Mouse (Mus musculus) adrenal gland, postnatal 14 days (tissue): ENCODE results near the gene Gm20547. TPM values are rescaled to one million over a fixed set of nuclear protein-coding genes. Genes with fewer than 3 reads are reported as not detected.
"Not testable (repeated sequence)": the region's sequence is repeated elsewhere in the genome, so short reads cannot be mapped to it uniquely, and the experiment has no call there.

ENCODE experiments used
- DNase-seq: peaks from one replicate; pipeline ENCODE4 v3.0.0; 2021; ENCODE audit warnings: mixed read lengths
- long read RNA-seq, 2 experiments: library from polyadenylated mRNA; stranded (forward); transcript quantifications; one replicate each; pipeline ENCODE4 v2.0.0; 2021
- total RNA-seq: library from RNA; stranded (reverse); gene quantifications from 2 replicates; pipeline ENCODE4 v1.2.3, GENCODE M21; 2021

The Gm20547 gene
- not detected in 2 replicates for total RNA-seq
- long read RNA-seq, experiment 1, partial matches to known transcripts, result 1 of 2 reads
- long read RNA-seq, experiment 1, other reads (novel, unspliced or antisense), result 1 of 2 reads
- long read RNA-seq, experiment 2, partial matches to known transcripts, result 15 of 15 reads
- long read RNA-seq, experiment 2, other reads (novel, unspliced or antisense), result 0 of 15 reads

DNA sequence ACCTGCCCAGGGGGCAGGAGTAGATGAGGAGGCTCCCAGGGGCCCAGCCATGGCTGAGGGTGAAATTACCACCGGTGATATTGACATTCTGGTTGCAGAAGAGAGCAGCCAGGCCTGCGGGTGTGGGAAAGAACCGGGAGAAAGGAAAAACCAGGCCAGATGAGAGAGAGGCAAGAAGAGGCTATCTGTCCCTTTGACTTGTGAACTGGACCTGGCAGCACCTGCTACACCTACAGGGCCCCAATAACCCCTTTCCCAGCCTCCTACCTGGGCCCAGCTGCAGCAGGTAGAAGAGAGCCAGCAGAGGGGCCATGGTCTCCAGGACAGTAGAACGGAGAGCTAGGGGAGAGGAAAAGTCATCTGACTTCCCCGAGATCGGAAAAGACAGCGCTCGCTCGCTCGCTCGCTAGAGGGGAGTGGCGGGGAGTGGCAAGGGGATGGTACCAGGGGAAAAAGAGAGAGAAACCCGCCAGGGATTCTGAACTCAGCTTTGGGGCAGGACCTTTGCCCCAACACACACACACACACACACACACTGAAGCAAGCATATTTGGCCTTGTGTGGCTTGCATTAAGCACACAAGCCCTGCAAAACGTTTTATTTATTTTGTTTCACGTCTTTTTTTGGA, at the start of gene Gm20547:
TSS of gene Gm20547 (minus strand) at position 360 of the 628 bp plus-strand sequence.
- DNase-seq, result peak; percentile 42

DNA sequence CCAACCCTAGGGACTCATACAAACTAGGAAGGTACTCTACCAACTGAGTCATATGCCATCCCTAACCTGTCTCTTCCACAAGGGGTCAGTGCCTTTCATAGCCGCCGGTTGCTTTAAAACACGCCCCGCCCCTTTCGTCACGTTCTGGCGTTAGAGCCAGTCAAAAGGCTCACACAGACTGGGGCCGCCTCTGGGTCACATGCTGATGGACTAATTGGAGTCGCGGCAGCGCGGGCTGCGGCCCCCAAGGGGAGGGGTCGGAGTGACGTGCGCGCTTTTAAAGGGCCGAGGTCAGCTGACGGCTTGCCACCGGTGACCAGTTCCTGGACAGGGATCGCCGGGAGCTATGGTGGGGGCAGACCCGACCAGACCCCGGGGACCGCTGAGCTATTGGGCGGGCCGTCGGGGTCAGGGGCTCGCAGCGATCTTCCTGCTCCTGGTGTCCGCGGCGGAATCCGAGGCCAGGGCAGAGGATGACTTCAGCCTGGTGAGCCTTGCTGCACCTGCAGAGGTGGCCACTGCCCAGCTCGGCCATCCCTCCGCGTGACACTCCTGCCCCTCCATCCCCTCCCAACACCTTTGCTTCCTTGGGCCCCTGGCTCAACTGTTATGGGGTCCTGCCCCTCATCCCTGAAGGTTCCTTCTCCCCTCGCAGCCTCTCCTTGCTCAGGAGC, 49.4 kb upstream of the Gm20547 start, which contains the start of gene Neu1:
TSS of gene Neu1 (plus strand) at position 193 of the 674 bp plus-strand sequence.
- peak; percentile 99 for DNase-seq

DNA sequence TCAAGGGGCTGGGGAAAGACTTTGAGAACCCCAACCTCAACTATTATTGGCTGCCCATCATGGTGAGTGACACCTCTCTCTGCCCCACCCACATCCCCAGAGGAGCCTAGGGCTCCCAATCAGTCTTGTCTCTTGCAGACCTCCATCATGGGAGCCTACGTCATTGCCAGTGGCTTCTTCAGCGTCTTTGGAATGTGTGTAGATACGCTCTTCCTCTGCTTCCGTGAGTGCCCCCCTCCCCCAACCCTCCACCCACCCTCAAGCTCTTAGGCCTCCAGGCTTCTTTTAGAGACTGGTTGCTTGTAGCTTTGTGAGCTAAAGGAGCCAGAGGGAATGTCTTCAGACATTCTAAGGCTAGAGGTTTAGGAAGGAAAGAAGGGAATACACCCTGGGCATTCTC, 47.0 kb upstream of the Gm20547 start:
- no peak for DNase-seq

DNA sequence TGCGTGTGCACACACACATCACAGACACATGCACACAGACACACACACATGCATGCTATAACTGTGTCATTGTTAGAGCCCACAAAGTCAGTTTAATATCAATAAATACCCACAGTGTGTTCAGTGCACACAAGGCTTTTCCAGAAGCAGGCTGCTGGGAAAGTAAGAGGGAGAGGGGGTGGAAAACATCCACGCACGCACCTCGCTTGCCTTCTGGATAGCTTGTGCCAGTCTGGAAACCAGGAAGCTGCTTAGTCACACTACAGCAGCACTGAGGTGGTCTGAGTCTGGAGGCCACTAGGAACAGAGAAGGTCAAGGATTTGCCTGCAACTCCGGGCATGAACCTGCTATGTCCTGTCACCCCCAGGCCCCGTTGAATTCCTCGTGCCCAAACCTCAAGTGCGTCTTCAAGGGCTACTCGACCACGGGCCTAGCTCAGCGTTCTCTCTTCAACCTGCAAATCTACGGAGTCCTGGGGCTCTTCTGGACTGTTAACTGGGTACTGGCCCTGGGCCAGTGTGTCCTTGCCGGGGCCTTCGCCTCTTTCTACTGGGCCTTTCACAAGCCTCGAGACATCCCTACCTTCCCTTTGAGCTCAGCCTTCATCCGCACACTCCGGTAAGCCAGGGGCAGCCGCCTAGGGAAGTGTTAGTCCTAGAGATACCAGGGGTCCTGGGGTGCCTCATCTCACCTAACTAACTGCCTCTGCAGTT, 45.6 kb upstream of the Gm20547 start:
- DNase-seq, result peak; percentile 73

DNA sequence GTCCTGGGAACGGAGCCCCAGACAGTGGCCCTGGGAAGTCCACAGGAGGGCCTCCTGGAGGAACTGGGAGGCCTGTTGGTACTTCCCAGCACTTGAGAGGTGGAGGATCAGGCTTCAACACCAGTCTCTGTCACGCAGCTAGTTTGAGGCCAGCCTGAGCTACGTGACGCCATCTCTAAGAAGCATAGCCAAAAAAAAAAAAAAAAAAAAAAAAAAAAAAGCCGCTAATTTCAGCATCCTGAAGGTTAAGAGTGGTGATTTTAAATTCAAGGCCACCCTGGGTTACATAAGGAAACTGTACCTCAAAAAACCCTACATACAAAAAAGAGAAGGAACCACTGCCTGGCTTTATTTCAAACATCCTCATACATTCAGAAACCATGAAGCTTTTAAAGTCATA, 42.4 kb upstream of the Gm20547 start:
- no peak for DNase-seq

DNA sequence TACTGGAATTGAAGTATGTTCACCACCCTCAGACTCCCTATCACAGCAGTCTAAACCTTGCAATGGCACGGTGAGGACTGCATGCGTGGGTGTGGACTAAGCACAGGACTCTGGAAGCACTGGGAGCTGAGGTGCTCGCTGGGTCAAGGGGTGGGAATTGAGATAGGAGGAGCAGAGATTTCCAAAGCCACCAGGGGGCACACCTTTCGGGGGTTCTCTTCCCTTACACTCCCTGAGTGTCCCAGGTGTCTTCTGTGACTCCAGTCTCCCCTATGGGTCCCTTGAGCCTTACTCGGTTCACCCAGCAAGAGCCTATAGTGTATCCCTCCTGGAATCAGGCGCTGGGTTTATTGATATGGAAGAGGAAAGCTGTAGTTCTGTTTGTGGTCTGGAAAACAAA, 41.1 kb upstream of the Gm20547 start:
- DNase-seq, result peak; percentile 31

DNA sequence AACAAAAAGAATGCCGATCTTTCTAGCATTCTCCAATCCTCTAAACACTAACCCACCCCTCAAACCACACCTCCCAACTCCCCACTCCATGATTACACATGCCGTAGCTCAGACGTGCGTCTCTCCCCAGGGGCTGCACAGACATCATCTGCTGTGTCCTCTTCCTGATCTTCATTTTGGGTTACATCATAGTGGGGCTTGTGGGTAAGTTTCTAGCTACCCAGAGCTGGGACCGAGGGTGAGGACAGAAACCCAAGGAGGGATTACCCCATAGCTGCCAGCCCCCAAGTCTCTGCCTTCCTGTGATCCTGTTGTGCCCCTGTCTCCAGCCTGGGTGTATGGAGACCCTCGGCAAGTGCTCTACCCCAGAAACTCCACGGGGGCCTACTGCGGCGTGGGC, 35.3 kb upstream of the Gm20547 start:
- DNase-seq, result no peak

DNA sequence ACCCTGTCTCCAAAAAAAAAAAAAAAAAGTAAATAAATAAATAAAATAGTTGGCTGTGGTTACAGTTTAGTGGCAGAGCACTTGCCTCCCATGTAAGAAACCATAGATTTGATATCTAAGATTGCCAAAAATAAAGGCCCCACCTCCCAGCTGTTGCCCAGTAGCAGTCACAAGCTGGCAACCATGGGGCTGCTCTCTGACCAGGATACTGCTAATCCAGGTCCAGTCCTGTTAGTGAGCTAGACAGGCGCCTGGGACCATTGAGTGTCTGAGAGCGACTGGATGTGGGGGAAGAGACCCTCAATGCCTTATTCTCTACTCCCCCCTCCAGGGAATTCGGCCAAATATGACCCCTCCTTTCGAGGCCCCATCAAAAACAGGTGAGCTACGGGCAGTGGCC, 34.5 kb upstream of the Gm20547 start:
- DNase-seq, result no peak

DNA sequence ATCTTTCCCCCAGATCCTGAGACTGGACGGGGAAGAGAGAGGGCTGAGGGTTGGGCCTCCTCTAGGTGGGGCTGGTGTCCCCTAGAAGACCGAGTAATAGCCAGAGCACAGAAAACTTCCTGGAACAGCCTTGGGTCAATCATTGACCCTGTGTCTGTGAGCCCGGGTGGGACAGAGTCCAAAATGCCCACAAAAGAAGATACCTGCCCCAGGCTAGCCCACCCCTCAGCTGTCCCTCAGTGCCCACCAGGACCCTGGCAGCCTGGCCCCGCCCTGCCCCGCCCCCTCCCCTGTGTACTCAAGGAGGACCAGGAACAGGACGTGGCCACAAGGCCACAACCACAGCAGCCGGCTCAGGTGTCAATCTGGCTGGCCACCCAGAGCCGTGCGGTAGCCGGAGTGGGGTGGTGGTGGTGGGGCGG, 33.6 kb upstream of the Gm20547 start:
- peak; percentile 65 for DNase-seq

DNA sequence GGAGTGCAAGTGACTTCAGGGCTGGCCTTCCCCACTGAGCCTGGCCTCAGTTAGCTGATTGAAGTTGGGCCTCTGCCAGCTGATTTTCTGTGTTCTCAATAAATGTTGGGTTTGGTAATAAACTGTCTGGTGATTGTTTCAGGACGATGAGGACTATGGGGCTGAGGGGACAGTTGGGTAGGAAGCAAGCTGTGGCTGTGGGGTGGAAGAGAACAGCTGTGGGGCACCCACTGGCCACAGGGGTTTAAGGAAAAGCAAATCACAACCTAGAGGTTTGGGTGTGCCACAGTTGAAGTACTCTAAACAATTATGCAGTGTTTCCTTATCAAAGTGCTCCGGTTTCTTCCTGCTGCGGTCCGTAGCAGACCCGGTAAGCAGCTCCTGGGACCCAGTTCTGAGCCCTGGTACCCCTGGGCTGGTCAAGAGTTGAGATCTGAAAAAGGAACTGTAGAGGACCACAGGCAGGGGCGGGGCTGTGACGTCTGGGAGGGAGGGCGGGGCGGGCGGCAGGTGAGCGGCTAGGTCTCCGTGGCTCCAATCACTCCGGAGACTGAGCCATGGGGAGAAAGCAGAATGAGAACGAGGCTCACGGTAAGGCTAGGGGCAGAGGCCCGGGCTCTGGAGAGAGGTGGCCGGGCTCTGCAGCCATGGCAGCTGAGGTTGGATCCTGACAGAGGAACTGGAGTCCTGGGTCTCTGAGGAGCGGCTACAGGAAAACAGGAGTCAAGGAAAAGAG, 32.3 kb upstream of the Gm20547 start, which contains the start of gene Slc44a4:
TSS of gene Slc44a4 (plus strand) at position 537 of the 736 bp plus-strand sequence.
- no peak for DNase-seq

DNA sequence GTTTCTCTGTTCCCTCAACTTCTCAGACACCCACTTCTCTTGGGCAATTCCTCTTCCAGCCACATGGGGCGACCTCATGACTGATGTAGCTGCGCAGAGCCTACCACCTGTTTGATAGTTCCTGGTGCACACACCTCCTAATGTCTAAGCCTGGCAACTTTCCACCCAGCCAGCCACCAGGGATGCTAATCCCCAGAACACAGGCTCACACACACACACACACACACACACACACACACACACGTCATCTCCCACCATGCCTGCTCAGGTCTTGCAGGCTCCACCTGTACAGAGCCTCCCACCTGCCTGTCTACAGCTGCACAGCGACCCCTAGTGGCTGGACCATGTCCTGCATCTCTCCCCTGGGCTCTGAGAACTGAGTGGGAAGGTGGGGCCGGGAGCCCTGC, 30.1 kb upstream of the Gm20547 start:
- peak; percentile 91 for DNase-seq

DNA sequence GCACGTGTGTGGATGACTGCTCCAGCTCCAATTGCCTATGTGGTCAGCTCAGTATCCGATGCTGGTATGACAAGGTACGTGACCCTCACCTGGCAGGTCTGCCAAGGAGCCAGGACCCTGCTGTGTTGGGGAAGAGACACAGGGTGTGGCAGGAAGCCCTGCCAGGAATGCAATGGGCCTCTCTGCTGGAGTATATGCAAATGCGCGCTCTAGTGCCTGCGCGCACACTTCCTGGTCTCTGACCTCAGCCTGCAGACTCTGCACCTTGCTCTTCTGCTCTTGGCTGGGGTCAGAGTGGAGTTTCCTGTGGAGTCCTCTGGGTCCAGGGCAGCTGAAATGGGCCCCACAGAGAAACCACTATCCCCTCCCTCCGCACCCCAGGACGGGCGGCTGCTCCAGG, 29.1 kb upstream of the Gm20547 start:
- DNase-seq, result no peak

DNA sequence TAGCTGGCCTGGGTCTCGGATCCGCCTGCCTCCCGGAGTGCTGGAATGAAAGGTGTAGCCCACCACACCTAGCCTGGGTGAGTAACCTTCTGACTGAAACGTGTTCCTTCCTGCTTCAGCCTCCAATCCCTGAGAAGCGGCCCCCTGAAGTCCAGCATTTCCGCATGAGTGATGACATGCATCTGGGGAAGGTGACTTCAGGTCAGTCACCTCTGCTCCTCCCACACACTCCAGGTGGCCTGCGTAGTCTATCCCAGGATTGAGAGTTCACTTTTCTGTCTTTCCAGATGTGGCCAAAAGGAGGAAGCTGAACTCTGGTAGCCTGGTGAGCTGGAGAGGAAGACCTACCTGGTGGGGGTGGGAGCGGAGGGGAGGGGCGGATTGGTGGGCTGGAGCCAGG, 21.1 kb upstream of the Gm20547 start:
- no peak for DNase-seq

DNA sequence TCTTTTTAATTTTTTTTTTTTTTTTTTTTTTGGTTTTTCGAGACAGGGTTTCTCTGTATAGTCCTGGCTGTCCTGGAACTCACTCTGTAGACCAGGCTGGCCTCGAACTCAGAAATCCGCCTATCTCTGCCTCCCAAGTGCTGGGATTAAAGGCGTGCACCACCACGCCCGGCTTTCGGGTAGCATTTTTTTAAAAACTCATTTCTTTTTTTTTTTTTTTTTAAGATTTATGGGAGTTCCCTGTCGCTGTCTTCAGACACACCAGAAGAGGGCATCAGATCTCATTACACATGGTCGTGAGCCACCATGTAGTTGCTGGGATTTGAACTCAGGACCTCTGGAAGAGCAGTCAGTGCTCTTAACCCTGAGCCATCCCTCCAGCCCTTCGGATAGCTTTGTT, 20.1 kb upstream of the Gm20547 start:
- not testable (repeated sequence) for DNase-seq

DNA sequence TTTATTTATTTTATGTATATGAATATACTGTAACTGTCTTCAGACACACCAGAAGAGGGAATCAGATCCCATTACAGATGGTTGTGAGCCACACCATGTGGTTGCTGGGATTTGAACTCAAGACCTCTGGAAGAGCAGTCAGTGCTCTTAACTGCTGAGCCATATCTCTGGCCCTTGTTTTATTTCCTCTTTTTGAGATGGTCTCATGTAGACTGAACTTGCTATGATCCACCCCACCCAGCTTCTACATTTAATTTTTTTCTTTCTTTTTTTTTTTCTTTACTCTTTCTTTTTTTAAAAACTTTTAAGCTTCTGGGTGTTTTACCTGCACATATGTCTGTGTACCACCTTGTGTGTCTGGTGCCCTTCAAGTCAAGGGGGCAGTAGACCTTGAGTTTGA, 19.0 kb upstream of the Gm20547 start:
- DNase-seq, result not testable (repeated sequence)

DNA sequence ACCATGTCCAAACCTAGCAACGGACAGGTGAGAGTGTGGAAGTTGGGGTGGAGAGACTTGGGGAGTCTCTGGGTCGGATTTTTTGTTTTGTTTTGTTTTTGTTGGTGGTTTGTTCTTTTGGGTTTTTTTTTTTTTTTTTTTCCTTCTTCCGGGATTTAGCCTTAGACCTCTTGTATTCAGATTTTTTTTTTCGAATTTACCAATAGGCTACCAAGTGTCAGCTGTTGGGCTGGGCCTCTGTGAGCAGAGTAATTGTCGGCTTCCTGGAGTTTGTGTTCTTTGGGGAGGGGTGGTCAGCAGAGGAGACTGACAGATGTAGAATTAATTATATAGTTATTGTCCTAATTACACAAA, 18.0 kb upstream of the Gm20547 start:
- DNase-seq, result peak; percentile 66

DNA sequence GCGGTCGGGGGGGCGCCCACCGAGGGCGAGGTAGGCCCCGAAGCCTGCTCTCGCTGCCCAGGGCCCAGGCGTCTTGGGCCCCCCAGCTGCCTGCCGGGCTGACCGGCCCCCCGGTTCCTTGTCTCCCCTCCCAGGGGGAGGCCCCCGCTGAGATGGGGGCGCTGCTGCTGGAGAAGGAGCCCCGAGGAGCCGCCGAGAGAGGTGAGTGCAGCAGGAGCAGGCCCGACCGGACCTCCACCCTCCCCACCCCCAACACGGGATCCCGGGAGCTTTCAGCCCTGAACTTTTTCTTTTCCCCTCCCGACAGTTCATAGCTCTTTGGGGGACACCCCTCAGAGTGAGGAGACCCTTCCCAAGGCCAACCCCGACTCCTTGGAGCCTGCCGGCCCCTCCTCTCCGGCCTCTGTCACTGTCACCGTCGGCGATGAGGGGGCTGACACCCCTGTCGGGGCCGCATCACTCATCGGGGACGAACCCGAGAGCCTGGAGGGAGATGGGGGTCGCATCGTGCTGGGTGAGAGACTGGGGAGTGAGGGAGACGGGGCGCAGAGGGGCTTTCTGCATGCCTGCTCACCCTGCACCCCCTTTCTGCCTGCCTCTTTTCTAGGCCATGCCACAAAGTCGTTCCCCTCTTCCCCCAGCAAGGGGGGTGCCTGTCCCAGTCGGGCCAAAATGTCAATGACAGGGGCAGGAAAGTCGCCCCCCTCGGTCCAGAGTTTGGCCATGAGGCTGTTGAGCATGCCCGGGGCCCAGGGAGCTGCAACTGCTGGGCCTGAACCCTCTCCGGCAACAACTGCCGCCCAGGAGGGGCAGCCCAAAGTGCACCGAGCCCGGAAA, 17.4 kb upstream of the Gm20547 start:
- DNase-seq, result peak; percentile 73

DNA sequence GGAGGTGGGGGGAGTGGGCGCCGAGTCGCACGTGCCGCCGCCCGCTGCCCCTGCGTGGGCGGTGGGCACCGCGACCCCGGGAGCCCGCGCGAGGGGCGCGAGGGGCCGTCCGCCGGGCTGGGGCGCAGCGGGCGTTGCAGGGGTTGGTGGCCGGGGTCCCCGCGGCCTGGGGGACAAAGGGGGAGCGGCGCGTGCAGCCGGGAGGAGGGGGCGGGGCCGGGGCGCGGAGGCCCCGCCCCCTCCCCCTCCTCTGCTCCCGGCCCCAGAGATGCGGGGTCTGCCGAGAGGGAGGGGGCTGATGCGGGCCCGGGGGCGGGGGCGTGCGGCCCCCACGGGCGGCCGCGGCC, 16.8 kb upstream of the Gm20547 start:
- DNase-seq, result peak; percentile 52

DNA sequence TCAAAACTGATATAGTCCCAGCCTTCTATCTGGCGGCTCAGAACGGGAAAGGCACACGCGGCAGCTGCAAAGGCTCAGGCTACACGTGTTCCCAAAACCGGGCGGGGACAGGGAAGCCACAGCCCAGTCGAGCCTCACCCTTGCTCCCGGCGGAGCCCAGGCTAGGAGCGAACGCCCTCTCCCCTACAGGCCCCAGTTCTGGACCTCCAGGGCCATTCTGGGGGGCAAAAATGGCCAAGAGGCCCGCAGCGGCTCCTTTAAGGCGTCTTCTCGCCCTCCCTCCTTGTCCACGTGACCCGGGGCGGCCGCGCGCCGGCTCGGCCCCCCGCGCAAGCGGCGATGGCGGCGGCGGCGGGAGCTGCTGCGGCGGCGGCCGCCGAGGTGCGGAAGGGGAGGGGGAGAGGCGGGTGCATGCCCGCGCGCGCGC, 16.3 kb upstream of the Gm20547 start, which contains the start of the genes C2 and Ehmt2:
TSS of gene C2 (minus strand) at position 106 of the 427 bp plus-strand sequence.
TSS of gene Ehmt2 (plus strand) at position 310 of the 427 bp plus-strand sequence.
- DNase-seq, result peak; percentile 91

DNA sequence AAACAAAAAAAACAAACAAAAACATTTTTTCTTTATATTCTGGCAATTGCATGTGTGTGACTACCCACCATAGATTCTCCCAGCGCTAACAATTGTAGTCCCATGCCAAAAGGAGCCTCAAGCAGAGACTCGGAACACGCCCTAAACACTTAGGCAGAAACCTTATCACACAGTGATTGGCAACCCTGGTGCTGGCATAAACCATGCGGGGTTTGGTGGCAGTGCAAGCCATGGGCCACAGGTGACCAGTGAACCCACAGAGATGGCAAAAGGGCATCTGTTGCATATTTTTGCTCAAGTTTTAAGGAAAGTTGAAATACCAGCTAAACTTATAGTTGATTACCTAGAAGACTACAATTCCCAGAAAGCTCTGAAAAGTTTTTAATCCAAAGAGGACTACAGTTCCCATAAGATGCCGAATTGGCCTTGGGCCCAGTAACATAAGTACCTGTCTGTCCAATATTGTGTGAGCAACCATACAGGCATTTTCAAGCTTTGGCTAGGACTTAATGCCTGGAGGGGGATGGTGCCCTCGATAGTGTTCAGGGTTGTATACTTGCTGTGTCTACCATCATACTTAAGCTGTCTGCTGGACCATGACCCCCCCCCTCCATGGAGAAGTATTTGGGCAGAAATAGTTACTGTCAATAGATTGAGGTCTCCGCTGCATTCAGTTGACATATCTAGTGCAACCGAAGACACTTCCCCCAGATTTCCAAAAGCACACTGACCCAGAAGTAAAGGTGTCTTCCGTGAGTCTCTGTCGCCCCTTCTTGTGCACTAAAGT, 15.7 kb upstream of the Gm20547 start:
- no peak for DNase-seq
